Mouse (Mus musculus) right cerebral cortex, postnatal 14 days (tissue): ENCODE measurements at regions not wholly inside any gene's neighbourhood (a gene's known extent, or its start where the extent isn't known, plus 50 kb on each side); places are given as distances from the start of the nearest gene placed in this dataset.

Experiments used
- DNase-seq: peaks from one replicate; pipeline ENCODE4 v3.0.0; 2022

DNA sequence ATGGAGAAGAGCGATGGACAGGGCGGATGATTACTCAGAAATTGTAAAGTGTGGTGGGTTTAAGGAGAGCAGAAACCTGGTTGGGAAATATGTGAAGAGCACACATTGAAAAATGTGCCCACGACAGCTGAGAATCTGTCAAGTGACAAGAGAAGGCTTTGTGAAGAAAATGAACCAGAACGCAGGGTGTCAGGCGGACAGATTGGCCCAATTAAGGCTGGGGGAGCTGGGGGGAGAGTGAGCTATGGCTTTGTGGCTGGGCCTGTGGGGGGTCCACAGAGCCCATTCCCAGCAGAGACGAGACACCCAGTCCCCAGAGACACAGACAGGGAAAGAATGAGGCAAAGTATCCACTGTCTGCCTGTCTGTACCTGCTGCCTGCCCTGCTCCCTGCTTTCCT, 153.3 kb downstream of the Shq1 start:
- DNase-seq: no peak

DNA sequence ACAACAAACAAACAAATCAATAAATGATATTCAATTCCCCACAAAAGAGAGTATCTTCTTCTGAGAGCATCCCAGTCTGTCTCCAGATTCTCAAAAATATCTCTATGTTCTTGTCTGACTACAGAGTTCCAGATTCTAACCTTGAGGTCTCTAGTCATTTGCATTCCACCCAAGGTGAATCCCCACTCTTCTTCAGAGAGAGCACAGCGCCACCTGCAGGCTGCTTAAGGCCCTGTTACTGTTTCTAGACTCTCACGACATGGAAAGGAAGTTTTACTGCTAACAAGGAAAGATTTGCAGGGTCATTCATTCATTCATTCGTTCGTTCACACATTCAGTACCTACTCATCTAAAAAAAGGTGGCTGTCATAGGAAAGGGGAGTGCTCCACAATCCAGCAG, 158.3 kb downstream of the Shq1 start:
- DNase-seq: peak; percentile 51

- DNase-seq: no peak
Measured at GRCm38 (mm10) chr6:100510676-100511075, 160.3 kb downstream of the Shq1 start.

DNA sequence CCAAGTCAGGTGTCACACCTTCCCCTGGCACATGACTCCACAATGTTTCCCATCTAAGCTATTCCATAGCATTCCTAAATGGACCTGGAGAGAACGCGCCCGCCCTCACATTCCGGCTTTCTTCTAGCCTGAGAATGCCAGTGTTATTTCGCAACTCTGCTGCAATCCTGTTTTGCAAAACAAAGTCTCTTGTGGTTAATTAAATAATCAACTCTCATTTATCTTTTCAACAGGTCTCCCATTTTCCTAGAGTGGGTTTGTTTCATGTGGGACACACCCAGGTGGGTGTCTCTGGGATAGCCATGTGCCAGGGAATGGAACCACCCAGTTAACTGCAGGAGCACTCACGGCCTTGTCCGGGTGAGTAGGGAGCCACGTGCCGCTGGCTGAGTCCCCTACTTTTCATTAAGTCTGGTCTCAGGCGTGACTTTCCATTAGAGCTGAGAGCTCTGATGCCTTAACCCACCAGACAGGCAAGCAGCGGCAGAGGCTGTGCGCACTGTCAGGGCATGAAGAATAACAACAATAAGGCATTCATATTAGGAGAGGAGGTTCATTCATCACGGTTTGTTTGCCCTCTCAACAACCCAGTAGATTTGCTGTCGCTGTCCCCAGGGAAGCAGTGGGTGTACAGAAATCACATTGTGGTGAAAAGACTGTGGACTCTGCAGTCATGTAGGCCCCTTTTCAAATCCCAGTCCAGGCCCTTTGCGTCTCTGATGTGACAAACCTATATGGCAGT, 165.3 kb downstream of the Shq1 start:
- no peak for DNase-seq

- peak; percentile 27 for DNase-seq
Measured at GRCm38 (mm10) chr6:100502961-100503782, 167.8 kb downstream of the Shq1 start.

DNA sequence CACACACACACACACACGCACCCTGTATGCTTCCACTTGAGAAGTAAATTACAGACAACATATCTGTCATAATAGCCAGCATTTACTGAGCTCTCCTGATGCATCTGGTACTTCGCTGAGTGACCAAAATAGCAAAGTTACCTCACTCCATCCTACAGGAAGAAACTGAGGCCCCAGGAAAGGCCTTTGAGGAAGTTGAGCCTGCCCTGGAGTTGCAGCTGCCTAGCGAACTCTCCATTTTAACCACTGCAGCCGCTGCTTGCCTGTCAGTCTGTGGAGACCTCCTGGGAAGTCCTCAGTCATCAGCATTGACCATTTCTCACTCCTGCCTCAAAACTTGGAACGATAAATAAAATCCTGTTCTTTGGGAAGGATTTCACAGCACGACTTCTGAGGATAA, 168.8 kb downstream of the Shq1 start:
- no peak for DNase-seq

GRCm38 (mm10) chr6:100500741-100501140, 170.2 kb downstream of the Shq1 start:
- no peak for DNase-seq

DNA sequence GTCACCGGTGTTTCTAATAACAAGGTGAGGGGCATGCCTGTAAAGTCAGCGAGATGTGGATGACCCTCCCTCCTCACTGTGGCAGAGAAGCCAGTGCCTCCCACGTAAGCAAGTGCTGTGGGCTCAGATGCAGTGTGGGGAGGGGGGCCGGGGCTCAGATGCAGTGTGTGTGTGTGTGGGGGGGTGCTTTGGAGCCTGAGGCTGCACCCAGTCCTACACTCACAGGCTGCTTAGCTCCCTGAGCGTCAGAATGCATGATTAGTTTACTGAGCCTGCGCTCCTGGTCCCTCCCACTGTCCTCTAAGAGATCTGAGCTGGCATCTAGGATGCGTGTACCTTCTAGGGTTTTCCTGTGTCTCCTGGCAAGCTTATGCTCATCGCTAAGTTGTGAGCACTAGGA, 170.9 kb downstream of the Shq1 start:
- no peak for DNase-seq

- no peak for DNase-seq
Measured at GRCm38 (mm10) chr6:100498861-100499271, 172.1 kb downstream of the Shq1 start.

DNA sequence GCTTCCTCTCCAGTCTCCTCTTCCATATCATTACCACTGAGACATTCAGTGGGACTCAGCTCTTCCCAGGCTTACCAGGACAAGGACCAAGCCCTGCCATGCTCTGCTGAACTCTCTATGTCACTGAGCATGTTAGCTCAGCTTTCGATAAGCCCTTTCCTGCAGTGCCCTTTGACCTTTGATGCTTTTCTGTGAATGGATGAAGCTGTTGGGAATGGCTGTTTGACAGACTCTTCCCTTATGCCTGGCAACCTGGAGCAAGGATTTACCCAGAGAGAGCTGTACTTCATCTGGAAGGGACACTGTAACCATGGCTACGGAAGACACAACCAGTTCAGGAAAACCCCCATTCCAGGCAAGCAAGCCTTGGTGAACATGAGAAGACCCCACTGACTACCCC, 172.8 kb downstream of the Shq1 start:
- no peak for DNase-seq

GRCm38 (mm10) chr6:100496135-100496534, 174.8 kb downstream of the Shq1 start:
- no peak for DNase-seq

GRCm38 (mm10) chr6:100495131-100495530, 175.8 kb downstream of the Shq1 start:
- DNase-seq: peak; percentile 13

GRCm38 (mm10) chr6:100493558-100493957, 177.4 kb downstream of the Shq1 start:
- no peak for DNase-seq

DNA sequence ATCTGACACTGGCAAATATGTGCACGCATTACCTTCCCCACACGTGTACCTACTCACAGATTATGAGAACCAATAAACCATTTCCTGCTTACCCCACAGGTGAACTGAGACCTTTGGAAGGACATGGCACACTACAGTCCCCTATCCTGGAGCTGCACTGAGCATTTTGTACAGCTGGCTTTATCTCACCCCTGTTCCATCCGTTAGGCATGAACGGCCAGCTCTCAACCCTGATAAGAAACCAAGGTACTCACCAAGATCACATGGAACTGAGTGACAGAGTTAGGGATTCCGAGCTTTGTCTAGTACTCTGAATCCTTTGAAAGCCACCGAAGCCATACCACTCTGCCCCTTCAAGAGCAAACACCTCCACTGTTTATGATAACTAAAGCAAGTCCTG, 179.1 kb downstream of the Shq1 start:
- no peak for DNase-seq

DNA sequence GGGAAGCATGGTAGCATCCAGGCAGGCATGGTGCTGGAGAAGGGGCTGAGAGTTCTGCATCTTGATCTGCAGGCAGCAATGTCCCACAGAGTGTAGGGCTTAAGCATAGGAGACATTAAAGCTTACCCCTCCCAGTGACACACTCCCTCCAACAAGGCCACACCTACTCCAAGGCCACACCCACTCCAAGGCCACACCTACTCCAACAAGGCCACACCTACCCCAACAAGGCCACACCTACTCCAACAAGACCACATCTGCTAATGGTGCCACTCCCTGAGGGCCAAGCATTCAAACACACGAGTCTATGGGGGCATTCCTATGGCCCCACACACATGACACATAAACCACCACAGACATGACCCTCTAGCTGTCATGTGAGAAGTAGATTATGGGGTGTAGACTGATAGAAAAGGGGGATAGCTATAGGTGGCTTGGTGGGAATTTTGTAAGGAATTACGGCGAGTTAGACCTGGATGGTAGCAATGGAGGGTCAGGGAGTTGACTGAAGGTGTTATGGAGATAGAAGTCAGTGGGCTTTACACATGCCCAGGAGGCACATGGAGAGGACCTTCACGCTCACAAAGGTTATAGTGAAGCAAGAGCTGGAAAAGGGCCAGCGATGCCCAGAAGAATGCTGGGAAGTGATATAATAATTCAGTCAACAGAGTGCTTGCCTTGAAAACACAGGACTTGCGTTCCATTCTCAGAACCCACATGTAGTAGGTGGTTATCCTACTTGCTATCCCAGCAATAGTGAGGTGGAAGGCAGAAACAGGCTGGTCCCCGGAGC, 179.8 kb downstream of the Shq1 start:
- DNase-seq: no peak

- no peak for DNase-seq
Measured at GRCm38 (mm10) chr6:100483836-100484235, 187.1 kb downstream of the Shq1 start.

GRCm38 (mm10) chr6:100483084-100483810, 187.7 kb downstream of the Shq1 start:
- no peak for DNase-seq

DNA sequence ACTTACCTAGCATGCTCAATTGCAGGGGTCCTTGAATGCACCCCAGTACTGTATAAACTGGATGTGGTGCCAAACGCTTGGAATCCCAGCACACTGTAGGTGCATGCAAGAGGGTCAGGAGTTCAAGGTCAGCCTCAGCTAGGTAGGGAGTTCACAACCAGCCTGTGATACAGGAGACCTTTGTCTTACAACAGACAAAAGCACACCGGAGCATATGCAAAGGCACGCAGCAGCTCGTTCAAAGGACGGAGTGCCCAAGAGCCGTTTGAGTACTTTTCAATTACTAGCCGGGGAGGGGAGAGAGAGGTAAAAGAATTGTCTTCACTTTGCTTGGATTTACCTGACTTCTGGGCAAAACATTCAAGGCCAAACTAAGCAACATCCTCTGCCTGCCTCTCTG, 188.4 kb downstream of the Shq1 start:
- DNase-seq: no peak

GRCm38 (mm10) chr6:100480525-100480924, 190.4 kb downstream of the Shq1 start:
- no peak for DNase-seq

GRCm38 (mm10) chr6:100479881-100480280, 191.1 kb downstream of the Shq1 start:
- no peak for DNase-seq

- no peak for DNase-seq
Measured at GRCm38 (mm10) chr6:100479455-100479854, 191.5 kb downstream of the Shq1 start.

GRCm38 (mm10) chr6:100476550-100477366, 189.5 kb upstream of the Rybp start:
- no peak for DNase-seq
